Mouse (Mus musculus): ENCODE data around the gene Rhpn2. TPM values are rescaled to one million over a fixed set of nuclear protein-coding genes. Genes with fewer than 3 reads are reported as not detected.

Rhpn2 gene
- polyA plus RNA-seq, 1 experiment from 2014 or later = 3.8 TPM

DNA sequence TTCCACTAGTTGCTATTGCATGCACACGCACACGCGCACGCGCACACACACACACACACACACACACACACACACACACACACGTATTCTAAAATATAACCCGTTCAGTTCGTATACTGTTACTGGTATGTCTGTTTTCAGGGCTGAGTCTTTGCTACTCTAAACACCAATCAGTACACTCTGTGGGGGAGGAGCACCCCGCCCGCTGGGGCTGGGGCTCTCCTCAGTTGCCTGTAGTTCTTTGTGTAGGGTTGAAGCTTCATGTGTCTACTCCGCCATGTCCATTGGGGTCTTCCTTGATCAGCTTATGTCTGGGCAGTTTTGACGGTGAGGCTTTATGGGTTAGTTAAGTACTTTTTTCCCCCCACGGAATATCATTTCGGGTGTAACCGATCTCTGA, 19.3 kb downstream of the Rhpn2 start:
- Histone ChIP-seq H3K36me3 (ENCODE audit: control insufficient read depth, insufficient read depth, low read length) (no peaks in the 10 kb centered on the region), H3K27ac (replicated peaks; ENCODE audit: low read depth, low read length) (no peak overlapping the region), H3K9me3 (ENCODE audit: control insufficient read depth, low read length) (no peaks in the 10 kb centered on the region), H3K4me1 (ENCODE audit: control insufficient read depth, insufficient read depth, low read length) (no peaks in the 10 kb centered on the region), H3K9ac (ENCODE audit: low read depth, low read length) (no peak overlapping the region), H3K27me3 (replicated peaks; ENCODE audit: control insufficient read depth, insufficient read depth, low read length) (no peaks in the 10 kb centered on the region), H3K4me3 (ENCODE audit: low read depth, low read length) (no peak overlapping the region), H3K4me2 (ENCODE audit: low read depth, low read length) (no peak overlapping the region)
- 95% methylated on average over 15 of the region's 15 CpGs for WGBS
- ATAC-seq (ENCODE audit: low read depth) (no peak), DNase-seq (ENCODE audit: low spot score) (no peak)

- Histone ChIP-seq H3K4me3 (ENCODE audit: low read depth, low read length) (no peak overlapping the region), H3K27me3 (replicated peaks; ENCODE audit: control insufficient read depth, insufficient read depth, low read length) (no peaks in the 10 kb centered on the region), H3K27ac (replicated peaks; ENCODE audit: low read depth, low read length) (no peak overlapping the region), H3K4me1 (ENCODE audit: control insufficient read depth, insufficient read depth, low read length) (no peaks in the 10 kb centered on the region), H3K4me2 (ENCODE audit: low read depth, low read length) (no peak overlapping the region), H3K36me3 (ENCODE audit: control insufficient read depth, insufficient read depth, low read length) (no peaks in the 10 kb centered on the region), H3K9ac (ENCODE audit: low read depth, low read length) (no peak overlapping the region), H3K9me3 (ENCODE audit: control insufficient read depth, low read length) (no peaks in the 10 kb centered on the region)
- DNase-seq (ENCODE audit: low spot score) (no peak), ATAC-seq (ENCODE audit: low read depth) (no peak)
- WGBS = 74% methylated on average over 5 of the region's 5 CpGs
Observed at GRCm38 (mm10) chr7:35355303-35355872, 21.4 kb downstream of the Rhpn2 start.

- H3K4me2 ChIP-seq (ENCODE audit: low read depth, low read length) = no peak overlapping the region
Observed at GRCm38 (mm10) chr7:35357621-35358020, 23.7 kb downstream of the Rhpn2 start.

DNA sequence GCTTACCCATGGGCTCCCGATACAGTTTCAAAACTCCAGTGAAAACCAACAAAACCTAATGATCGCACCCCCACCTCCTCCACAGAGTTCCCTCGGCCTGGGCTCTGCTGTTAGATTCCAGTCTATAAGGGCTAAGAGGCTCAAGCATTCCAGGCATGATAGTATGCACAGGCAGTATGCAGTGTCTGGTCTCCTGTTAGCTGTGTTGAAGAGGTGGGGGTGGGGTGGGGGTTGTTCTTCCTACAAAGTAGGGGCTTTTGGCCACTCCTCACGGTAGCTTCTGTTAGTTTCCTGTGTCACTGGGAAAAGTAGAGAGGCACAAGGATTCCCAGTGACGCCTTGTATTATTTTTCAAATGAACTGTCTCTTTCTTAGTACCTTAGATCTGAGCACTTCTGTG, 28.3 kb downstream of the Rhpn2 start:
- WGBS = 60% methylated on average over 5 of the region's 5 CpGs

More at GRCm38 (mm10) chr7:35357621-35358020, 23.7 kb downstream of the Rhpn2 start:
- H3K9me3 ChIP-seq (ENCODE audit: control insufficient read depth, low read length) = no peaks in the 10 kb centered on the region
- H3K36me3 ChIP-seq (ENCODE audit: control insufficient read depth, insufficient read depth, low read length) = no peaks in the 10 kb centered on the region
- H3K27me3 ChIP-seq (replicated peaks; ENCODE audit: control insufficient read depth, insufficient read depth, low read length) = no peaks in the 10 kb centered on the region
- no peak overlapping the region for H3K9ac ChIP-seq (ENCODE audit: low read depth, low read length)
- WGBS = 85% methylated on average over 12 of the region's 12 CpGs
- DNase-seq (ENCODE audit: low spot score) (no peak), ATAC-seq (ENCODE audit: low read depth) (no peak)
- no peak overlapping the region for H3K4me3 ChIP-seq (ENCODE audit: low read depth, low read length)
- no peaks in the 10 kb centered on the region for H3K4me1 ChIP-seq (ENCODE audit: control insufficient read depth, insufficient read depth, low read length)
- no peak overlapping the region for H3K27ac ChIP-seq (replicated peaks; ENCODE audit: low read depth, low read length)

DNA sequence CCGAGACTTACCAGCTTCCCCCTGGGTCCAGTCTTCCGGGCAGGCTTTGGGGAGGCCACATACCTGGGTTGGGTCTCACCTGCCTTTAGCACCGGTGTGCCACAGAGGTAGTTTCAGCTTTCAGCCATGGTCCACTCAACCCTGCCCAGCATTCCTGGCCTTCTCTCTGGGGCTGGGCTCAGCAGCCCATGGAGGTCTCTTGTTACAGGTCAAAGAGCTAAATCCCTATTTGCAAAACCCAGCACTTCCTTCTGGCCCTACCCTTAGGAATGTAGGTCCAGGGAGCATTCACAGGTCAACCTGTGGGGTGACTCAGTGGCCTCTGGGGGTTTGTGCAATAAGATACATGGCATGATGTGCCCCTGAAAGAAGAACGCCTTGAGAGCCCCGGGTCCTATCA, 28.9 kb downstream of the Rhpn2 start:
- Histone ChIP-seq H3K36me3 (ENCODE audit: control insufficient read depth, insufficient read depth, low read length) (no peaks in the 10 kb centered on the region), H3K27ac (replicated peaks; ENCODE audit: low read depth, low read length) (no peak overlapping the region), H3K4me3 (ENCODE audit: low read depth, low read length) (no peak overlapping the region), H3K4me1 (ENCODE audit: control insufficient read depth, insufficient read depth, low read length) (no peaks in the 10 kb centered on the region; the same call in 1 of the 2 replicates), H3K9ac (ENCODE audit: low read depth, low read length) (no peak overlapping the region), H3K4me2 (ENCODE audit: low read depth, low read length) (no peak overlapping the region), H3K9me3 (ENCODE audit: control insufficient read depth, low read length) (no peaks in the 10 kb centered on the region), H3K27me3 (replicated peaks; ENCODE audit: control insufficient read depth, insufficient read depth, low read length) (no peaks in the 10 kb centered on the region)
- WGBS = 51% methylated on average over 5 of the region's 5 CpGs
- peak; percentile 8; the same call in 1 of the 2 replicates for ATAC-seq (ENCODE audit: low read depth)
- DNase-seq (ENCODE audit: low spot score) = no peak

More for the DNA sequence above, 28.3 kb downstream of the Rhpn2 start:
- H3K9me3 ChIP-seq (ENCODE audit: control insufficient read depth, low read length) = no peaks in the 10 kb centered on the region
- H3K27me3 ChIP-seq (replicated peaks; ENCODE audit: control insufficient read depth, insufficient read depth, low read length) = no peaks in the 10 kb centered on the region
- no peaks in the 10 kb centered on the region for H3K36me3 ChIP-seq (ENCODE audit: control insufficient read depth, insufficient read depth, low read length)
- H3K27ac ChIP-seq (replicated peaks; ENCODE audit: low read depth, low read length) = no peak overlapping the region
- H3K4me1 ChIP-seq (ENCODE audit: control insufficient read depth, insufficient read depth, low read length) = no peaks in the 10 kb centered on the region; the same call in 1 of the 2 replicates
- H3K4me3 ChIP-seq (ENCODE audit: low read depth, low read length) = no peak overlapping the region
- H3K4me2 ChIP-seq (ENCODE audit: low read depth, low read length) = no peak overlapping the region
- no peak for DNase-seq (ENCODE audit: low spot score)
- H3K9ac ChIP-seq (ENCODE audit: low read depth, low read length) = no peak overlapping the region
- no peak for ATAC-seq (ENCODE audit: low read depth)

GRCm38 (mm10) chr7:35365161-35365910, 31.4 kb downstream of the Rhpn2 start:
- peak; percentile 48 for DNase-seq (ENCODE audit: low spot score)
- Histone ChIP-seq H3K4me3 (ENCODE audit: low read depth, low read length) (no peak overlapping the region), H3K27ac (replicated peaks; ENCODE audit: low read depth, low read length) (no peak overlapping the region), H3K9me3 (ENCODE audit: control insufficient read depth, low read length) (peaks cover 11% of the 10 kb centered on the region; the same call in 1 of the 2 replicates), H3K27me3 (replicated peaks; ENCODE audit: control insufficient read depth, insufficient read depth, low read length) (no peaks in the 10 kb centered on the region), H3K4me1 (ENCODE audit: control insufficient read depth, insufficient read depth, low read length) (no peaks in the 10 kb centered on the region; the same call in 1 of the 2 replicates), H3K4me2 (ENCODE audit: low read depth, low read length) (no peak overlapping the region), H3K36me3 (ENCODE audit: control insufficient read depth, insufficient read depth, low read length) (no peaks in the 10 kb centered on the region), H3K9ac (ENCODE audit: low read depth, low read length) (no peak overlapping the region)
- WGBS = 42% methylated on average over 12 of the region's 12 CpGs
- ATAC-seq (ENCODE audit: low read depth) = peak; percentile 56; the same call in 1 of the 2 replicates

- 46% methylated on average over 14 of the region's 14 CpGs for WGBS
- DNase-seq (ENCODE audit: low spot score) (no peak), ATAC-seq (ENCODE audit: low read depth) (no peak)
- Histone ChIP-seq H3K4me2 (ENCODE audit: low read depth, low read length) (no peak overlapping the region), H3K9ac (ENCODE audit: low read depth, low read length) (no peak overlapping the region), H3K27me3 (replicated peaks; ENCODE audit: control insufficient read depth, insufficient read depth, low read length) (no peaks in the 10 kb centered on the region), H3K36me3 (ENCODE audit: control insufficient read depth, insufficient read depth, low read length) (no peaks in the 10 kb centered on the region), H3K4me3 (ENCODE audit: low read depth, low read length) (no peak overlapping the region), H3K27ac (replicated peaks; ENCODE audit: low read depth, low read length) (no peak overlapping the region), H3K4me1 (ENCODE audit: control insufficient read depth, insufficient read depth, low read length) (no peaks in the 10 kb centered on the region), H3K9me3 (ENCODE audit: control insufficient read depth, low read length) (peaks cover 11% of the 10 kb centered on the region; the same call in 1 of the 2 replicates)
Observed at GRCm38 (mm10) chr7:35371096-35371495, 37.1 kb downstream of the Rhpn2 start.

GRCm38 (mm10) chr7:35372483-35373017, 38.6 kb downstream of the Rhpn2 start:
- no peak for DNase-seq (ENCODE audit: low spot score)
- H3K4me1 ChIP-seq (ENCODE audit: control insufficient read depth, insufficient read depth, low read length) = no peaks in the 10 kb centered on the region
- H3K9me3 ChIP-seq (ENCODE audit: control insufficient read depth, low read length) = peaks cover 11% of the 10 kb centered on the region; the same call in 1 of the 2 replicates
- ATAC-seq (ENCODE audit: low read depth) = no peak
- no peaks in the 10 kb centered on the region for H3K36me3 ChIP-seq (ENCODE audit: control insufficient read depth, insufficient read depth, low read length)
- H3K27me3 ChIP-seq (replicated peaks; ENCODE audit: control insufficient read depth, insufficient read depth, low read length) = no peaks in the 10 kb centered on the region
- H3K4me2 ChIP-seq (ENCODE audit: low read depth, low read length) = no peak overlapping the region
- H3K27ac ChIP-seq (replicated peaks; ENCODE audit: low read depth, low read length) = no peak overlapping the region
- no peak overlapping the region for H3K4me3 ChIP-seq (ENCODE audit: low read depth, low read length)
- 87% methylated on average over 14 of the region's 14 CpGs for WGBS
- H3K9ac ChIP-seq (ENCODE audit: low read depth, low read length) = no peak overlapping the region

All from embryonic facial prominence, embryonic 14.5 days (tissue).